ENCODE assay signal across 8 mouse cellular contexts in the genomic region with DNA sequence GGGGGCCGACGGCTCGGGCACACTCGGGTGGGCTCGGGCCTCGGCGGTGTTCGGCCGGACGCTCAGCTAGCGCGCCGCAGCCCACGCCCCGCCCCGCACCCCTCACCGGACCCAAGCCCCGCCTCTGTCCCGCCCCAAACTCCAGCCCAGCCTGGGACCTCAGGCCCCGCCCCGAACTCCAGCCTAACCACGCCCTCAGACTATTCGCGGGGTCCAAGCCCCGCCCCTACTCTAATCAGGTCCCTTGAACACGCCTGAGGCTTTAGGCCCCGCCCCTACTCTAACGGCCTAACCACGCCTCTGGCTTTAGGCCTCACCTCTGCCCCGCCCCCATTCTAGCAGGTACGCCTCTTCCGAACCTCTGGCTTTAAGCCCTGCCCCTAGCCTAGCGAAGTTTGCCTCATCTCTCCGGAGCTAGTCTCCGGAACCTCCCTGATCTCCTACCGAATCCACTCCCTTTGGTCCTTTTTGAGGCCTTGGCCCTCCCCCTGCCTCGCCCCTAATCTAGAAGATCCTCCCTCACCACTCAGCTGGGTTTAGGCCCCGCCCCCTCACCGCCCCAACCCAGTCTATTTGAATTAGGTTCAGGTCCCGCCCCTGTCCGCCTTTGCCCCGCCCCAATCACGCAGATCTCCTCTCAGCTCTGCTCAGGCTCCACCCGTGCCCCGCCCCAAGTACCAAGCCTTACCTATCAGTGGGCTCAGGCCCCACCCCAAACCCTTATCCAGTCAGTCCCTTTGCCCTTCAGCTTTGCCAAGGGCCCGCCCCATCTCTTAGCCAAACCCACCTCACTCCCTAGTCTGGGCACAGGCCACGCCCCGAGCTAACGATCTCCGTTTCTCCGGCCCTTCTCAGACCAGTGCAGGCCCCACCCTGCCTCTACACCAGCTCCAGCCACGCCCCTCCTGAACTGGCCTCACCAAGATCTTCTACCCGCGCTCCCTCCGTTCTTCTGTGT. TPM values are rescaled to one million over a fixed set of nuclear protein-coding genes. Genes with fewer than 3 reads are reported as not detected.
A peak's percentile ranks its signal among the peaks of the same experiment; 100 is the strongest.
DNase-seq lines count a peak whose midpoint lies in the region; ATAC-seq lines count a peak whose summit lies in the region.

No protein-coding gene starts in this region.

- DNase-seq in NIH3T3 (ENCODE audit: low read depth), result peak; percentile 99
- peak; percentile 99 for DNase-seq in cerebellum, postnatal 10 days
- peak; percentile 96 to 97 for DNase-seq in frontal cortex, postnatal 10 days (ENCODE audit: low spot score in 2 of 2)
- peak; percentile 93 to 97 for DNase-seq in layer of hippocampus, postnatal 14 days (ENCODE audit: low spot score in 2 of 2)
- DNase-seq in lung, postnatal 14 days, result peak; percentile 99
- peak; percentile 87 for DNase-seq in retina, adult 2 months (ENCODE audit: low read depth, low spot score)
- DNase-seq in thymus, postnatal 36 days, result peak; percentile 91 to 92

- 0 out of 2 replicates have a peak overlapping the region, but pooled peaks have one; percentile 40 for H3K27ac ChIP-seq in hindbrain, embryonic 12.5 days

- under 1% methylated on average over 49 of the region's 55 CpGs for WGBS in hindbrain, embryonic 12.5 days

- H3K4me3 ChIP-seq in hindbrain, embryonic 12.5 days, result peak overlapping the region; percentile 66

- peak overlapping the region; percentile 97 for H3K4me2 ChIP-seq in hindbrain, embryonic 12.5 days (replicated peaks)

- H3K36me3 ChIP-seq in hindbrain, embryonic 12.5 days, result 0 out of 2 replicates have a peak, but pooled peaks cover under 1% of the 10 kb centered on the region

- H3K9ac ChIP-seq in hindbrain, embryonic 12.5 days, result peak overlapping the region; percentile 72

- no peaks in the 10 kb centered on the region for H3K9me3 ChIP-seq in hindbrain, embryonic 12.5 days (replicated peaks)

- H3K27me3 ChIP-seq in hindbrain, embryonic 12.5 days, result peaks cover 21% of the 10 kb centered on the region

- ATAC-seq in hindbrain, embryonic 12.5 days (ENCODE audit: low FRiP score), result peak; percentile 91

- H3K4me1 ChIP-seq in hindbrain, embryonic 12.5 days, result peaks cover 17% of the 10 kb centered on the region

RNA-seq across cellular contexts. Expression of a gene that starts 0.6 kb away (rescaled TPM):
- polyA plus RNA-seq in hindbrain, embryonic 12.5 days (2016; fragmentation: Nextera tagmentation; extraction: Ambion mirVana), result 20.6 and 24.2 TPM in 2 replicates
- total RNA-seq in layer of hippocampus, postnatal 14 days (2021), result 10 to 100 TPM; 46.0 to 65.4 TPM

Comparison
In these comparisons a context has a peak if more than half of its experiments do, and no peak if none do; other contexts are left out.
1. Peak in every context shown above with its lines: DNase-seq, ATAC-seq, H3K4me3 ChIP-seq and H3K27ac ChIP-seq.